Mouse (Mus musculus): ENCODE measurements around the gene Spred2.
"Not testable (repeated sequence)": the region's sequence is repeated elsewhere in the genome, so short reads cannot be mapped to it uniquely, and the experiment has no call there.

Spred2 gene

GRCm38 (mm10) chr11:20053951-20054350, 129.8 kb downstream of the Spred2 start:
- no peak for DNase-seq (ENCODE audit: low read depth, low spot score)

DNA sequence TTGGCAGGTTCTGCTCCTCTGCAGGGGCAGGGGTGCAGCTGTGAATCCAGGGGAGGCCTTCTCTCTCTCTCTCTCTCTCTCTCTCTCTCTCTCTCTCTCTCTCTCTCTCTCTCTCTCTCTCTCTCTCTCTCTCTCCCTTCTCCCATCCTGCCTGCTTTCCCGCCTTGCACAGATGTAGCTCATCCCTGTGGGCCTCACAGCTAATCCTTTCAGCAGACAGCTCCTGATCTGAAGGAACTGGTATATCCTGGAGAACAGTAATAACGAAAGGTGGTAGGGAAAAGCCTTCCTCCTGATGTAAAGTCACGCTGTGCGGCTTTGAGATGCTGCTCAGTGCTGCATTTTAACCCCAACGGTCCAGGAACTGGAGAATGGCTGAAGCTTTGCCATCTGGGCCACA, 130.4 kb downstream of the Spred2 start:
- DNase-seq (ENCODE audit: low read depth, low spot score), result no peak

DNA sequence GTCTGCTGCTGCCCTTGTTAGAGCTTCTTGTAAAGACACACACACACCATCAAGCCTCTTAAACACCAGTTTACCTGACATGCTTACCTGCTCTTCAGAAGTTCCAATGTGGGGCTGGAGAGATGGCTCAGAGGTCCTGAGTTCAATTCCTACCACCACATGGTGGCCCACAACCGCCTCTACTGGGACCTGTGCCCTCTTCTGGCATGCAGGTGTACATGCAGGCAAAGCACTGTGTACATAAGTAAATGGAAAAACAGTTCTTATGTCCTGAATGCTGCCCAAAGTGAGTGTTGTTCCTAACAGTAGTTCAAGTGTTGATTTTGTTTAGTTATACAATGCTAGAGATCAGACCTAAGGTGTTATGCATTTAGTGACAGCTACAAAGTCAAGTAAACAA, 132.0 kb downstream of the Spred2 start:
- DNase-seq (ENCODE audit: low read depth, low spot score), result no peak

- DNase-seq (ENCODE audit: low read depth, low spot score), result no peak
Measured at GRCm38 (mm10) chr11:20057429-20057828, 133.3 kb downstream of the Spred2 start.

GRCm38 (mm10) chr11:20059736-20060135, 135.6 kb downstream of the Spred2 start:
- DNase-seq (ENCODE audit: low read depth, low spot score), result no peak

- DNase-seq (ENCODE audit: low read depth, low spot score), result not testable (repeated sequence)
Measured at GRCm38 (mm10) chr11:20062801-20063200, 138.6 kb downstream of the Spred2 start.

- not testable (repeated sequence) for DNase-seq (ENCODE audit: low read depth, low spot score)
Measured at GRCm38 (mm10) chr11:20064086-20064485, 139.9 kb downstream of the Spred2 start.

DNA sequence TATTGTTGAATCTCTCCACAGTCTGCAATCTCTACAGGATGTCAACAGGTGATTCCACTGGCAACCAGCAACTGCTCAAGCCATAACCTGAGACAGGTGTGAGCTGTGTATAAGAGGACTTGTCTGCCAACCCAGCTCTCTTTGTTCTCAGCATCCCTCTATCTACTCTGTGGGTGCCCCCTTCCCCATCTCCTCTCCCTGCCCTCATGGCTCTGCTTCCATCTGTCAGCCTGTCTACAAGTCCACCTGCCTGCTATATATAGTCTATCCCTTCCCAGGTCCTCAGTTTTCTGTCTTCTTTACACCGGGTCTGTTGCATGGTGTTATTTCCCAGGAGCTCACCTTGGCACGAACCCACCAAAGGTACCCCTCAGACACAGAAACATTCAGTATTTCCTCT, 140.8 kb downstream of the Spred2 start:
- DNase-seq (ENCODE audit: low read depth, low spot score), result no peak

DNA sequence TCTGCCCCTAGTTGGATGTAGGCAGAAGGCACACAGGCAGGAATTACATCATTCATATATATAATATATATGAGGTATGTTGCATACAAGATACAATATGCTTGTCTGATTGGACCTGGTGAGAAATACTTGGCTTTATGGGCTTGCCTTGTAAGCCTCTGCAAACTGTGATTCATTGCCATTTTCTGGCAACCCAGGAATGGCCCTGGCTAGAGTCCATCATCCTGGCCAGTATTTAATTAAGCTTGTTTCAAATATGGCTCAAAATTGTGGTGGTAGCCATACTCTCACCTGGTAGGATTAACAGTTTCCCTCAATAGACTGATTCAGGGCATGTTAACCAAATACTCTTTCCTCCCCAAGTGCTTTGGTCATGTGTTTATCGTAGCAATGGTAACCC, 141.9 kb downstream of the Spred2 start:
- no peak for DNase-seq (ENCODE audit: low read depth, low spot score)

- no peak for DNase-seq (ENCODE audit: low read depth, low spot score)
Measured at GRCm38 (mm10) chr11:20067521-20067920, 143.3 kb downstream of the Spred2 start.

GRCm38 (mm10) chr11:20068346-20069004, 144.3 kb downstream of the Spred2 start:
- DNase-seq (ENCODE audit: low read depth, low spot score), result no peak

DNA sequence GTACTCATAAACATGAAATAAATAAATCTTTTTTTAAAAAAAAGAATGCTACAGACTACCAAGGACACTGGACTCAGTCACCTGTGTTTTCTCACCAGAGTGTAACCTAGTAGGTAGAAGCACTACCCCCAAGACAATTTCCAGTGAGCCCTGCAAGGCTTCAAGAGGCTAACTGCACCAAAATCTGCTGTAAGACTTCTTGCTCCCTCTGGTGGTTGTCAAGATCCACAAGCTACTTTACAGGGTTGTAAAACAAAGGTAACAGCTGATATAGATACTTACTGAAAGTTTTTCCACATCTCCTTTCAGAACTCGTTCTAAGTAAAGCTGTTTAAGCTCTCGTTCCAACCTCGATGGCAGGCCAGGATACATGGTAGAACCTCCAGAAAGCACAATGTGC, 148.0 kb downstream of the Spred2 start:
- no peak for DNase-seq (ENCODE audit: low read depth, low spot score)

DNA sequence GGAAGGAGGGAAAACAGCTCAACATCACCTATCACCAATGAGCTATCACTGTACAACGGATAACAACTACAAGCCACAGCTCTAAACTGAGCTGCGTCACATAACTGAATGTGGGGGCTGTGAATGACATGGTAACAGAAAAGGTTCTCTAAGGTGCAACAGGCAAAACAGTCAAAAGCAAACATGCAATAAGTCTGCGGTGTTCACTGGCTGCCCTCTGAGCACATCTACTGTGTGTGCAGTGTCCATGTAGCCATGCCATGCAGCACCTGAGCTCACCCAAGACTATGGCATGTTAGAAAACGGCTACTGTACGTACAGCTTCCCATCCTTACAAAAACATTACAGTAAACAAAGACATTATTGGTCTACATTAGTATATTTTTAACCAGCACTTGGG, 148.7 kb downstream of the Spred2 start:
- no peak for DNase-seq (ENCODE audit: low read depth, low spot score)

Data from c-Kit-negative CD71-positive TER-119-positive erythroid progenitor cells, embryonic 14.5 days (primary cell).